Mouse (Mus musculus): ENCODE results near the gene Mecr.

- TF ChIP-seq USF1 (IDR thresholded peaks at IDR 0.05; ENCODE audit: low read depth) (no peak), MAX (IDR thresholded peaks at IDR 0.05; ENCODE audit: low read depth) (no peak), POLR2A (IDR thresholded peaks at IDR 0.05; ENCODE audit: insufficient read length, low read depth) (no peak)
These were observed 54.5 kb downstream of the Mecr start for GRCm38 (mm10) chr4:131897787-131898186.
